Mouse (Mus musculus) heart, embryonic 11.5 days (tissue): ENCODE results near the gene Fhad1. TPM values are rescaled to one million over a fixed set of nuclear protein-coding genes. Genes with fewer than 3 reads are reported as not detected.
A peak's percentile ranks its signal among the peaks of the same experiment; 100 is the strongest.

Experiments used
- ATAC-seq: fragments of 200-750 bp; cut with Nextera tagmentation; replicated peaks from 2 replicates; pipeline ENCODE4 v1.8.0; 2017; ENCODE audit warnings: moderate library complexity; ENCODE audit not compliant: insufficient number of reproducible peaks, low FRiP score, low TSS enrichment
- H3K27ac ChIP-seq: fragments of 300-500 bp; sonication (generic); 2 replicates; pipeline ENCODE4 v1.5.1; 2014; ENCODE audit warnings: mild to moderate bottlenecking, low read depth, low read length
- H3K27me3 ChIP-seq: fragments of 300-500 bp; sonication (generic); 2 replicates; pipeline ENCODE4 v1.6.1; 2014; ENCODE audit warnings: mild to moderate bottlenecking, low read length, mixed read lengths; ENCODE audit not compliant: control insufficient read depth, insufficient read depth
- H3K36me3 ChIP-seq: fragments of 300-500 bp; sonication (generic); 2 replicates; pipeline ENCODE4 v1.6.1; 2014; ENCODE audit warnings: mild to moderate bottlenecking, low read length, moderate library complexity, mixed read lengths; ENCODE audit not compliant: control insufficient read depth, insufficient read depth
- H3K4me1 ChIP-seq: fragments of 300-500 bp; sonication (generic); 2 replicates; pipeline ENCODE4 v1.6.1; 2014; ENCODE audit warnings: low read length; ENCODE audit not compliant: control insufficient read depth, insufficient read depth
- H3K4me2 ChIP-seq: fragments of 300-500 bp; sonication (generic); 2 replicates; pipeline ENCODE4 v1.6.1; 2014; ENCODE audit warnings: mild to moderate bottlenecking, moderate library complexity
- H3K4me3 ChIP-seq: fragments of 300-500 bp; sonication (generic); 2 replicates; pipeline ENCODE4 v1.5.1; 2014; ENCODE audit warnings: low read depth, low read length
- H3K9ac ChIP-seq: fragments of 300-500 bp; sonication (generic); 2 replicates; pipeline ENCODE4 v1.6.1; 2014; ENCODE audit warnings: mild to moderate bottlenecking, low read depth, low read length, moderate library complexity
- H3K9me3 ChIP-seq: fragments of 300-500 bp; sonication (generic); replicated peaks from 2 replicates; pipeline ENCODE4 v1.6.1; 2016; ENCODE audit warnings: low read length; ENCODE audit not compliant: control insufficient read depth
- WGBS: fragments of 180-500 bp; shearing (Covaris S2); extraction: QIAGEN DNeasy Blood & Tissue Kit; methylation state at CpG from one replicate; pipeline ENCODE4 v1.1.7; 2014; ENCODE audit not compliant: insufficient replicate concordance; 5-methylcytosine and 5-hydroxymethylcytosine counted together
- polyA plus RNA-seq: library from polyadenylated mRNA; unstranded; fragments of >200 nt; fragmentation: Nextera tagmentation; extraction: Ambion mirVana; gene quantifications from 2 replicates; pipeline ENCODE4 v1.2.1, GENCODE M21; 2014

Gene Fhad1
- polyA plus RNA-seq, 1 experiment from 2014 or later, result 3.8 TPM

DNA sequence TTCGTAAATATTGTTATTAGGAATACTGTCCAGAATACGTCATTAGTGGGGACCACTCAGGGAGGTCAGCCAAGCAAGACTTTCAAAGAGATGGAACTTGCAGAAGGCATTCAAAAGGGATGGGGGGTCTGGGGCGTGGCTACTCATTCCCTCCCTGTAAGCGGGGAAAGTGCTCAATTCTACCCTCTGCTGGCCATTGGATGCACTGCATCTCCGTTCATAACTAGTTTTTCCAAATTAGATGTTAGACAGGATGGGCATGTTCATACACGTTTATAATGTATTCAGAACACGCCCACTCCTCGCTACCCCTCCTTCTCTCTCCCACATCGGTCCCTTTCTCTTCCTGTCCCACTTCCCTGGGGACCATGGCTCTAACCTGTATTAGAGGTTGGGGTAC, 56.7 kb downstream of the Fhad1 start:
- H3K27me3 ChIP-seq, result no peaks in the 10 kb centered on the region
- 0 out of 2 replicates have a peak, but pooled peaks cover 6% of the 10 kb centered on the region for H3K9me3 ChIP-seq
- ATAC-seq, result no peak; the same call in 1 of the 2 replicates
- H3K4me2 ChIP-seq, result no peak overlapping the region; the same call in 1 of the 2 replicates
- no peaks in the 10 kb centered on the region for H3K36me3 ChIP-seq
- H3K4me1 ChIP-seq, result peaks cover 19% of the 10 kb centered on the region
- WGBS, result 10% methylated on average over 9 of the region's 9 CpGs
- H3K9ac ChIP-seq, result no peak overlapping the region; the same call in 1 of the 2 replicates
- H3K4me3 ChIP-seq, result no peak overlapping the region
- no peak overlapping the region for H3K27ac ChIP-seq

DNA sequence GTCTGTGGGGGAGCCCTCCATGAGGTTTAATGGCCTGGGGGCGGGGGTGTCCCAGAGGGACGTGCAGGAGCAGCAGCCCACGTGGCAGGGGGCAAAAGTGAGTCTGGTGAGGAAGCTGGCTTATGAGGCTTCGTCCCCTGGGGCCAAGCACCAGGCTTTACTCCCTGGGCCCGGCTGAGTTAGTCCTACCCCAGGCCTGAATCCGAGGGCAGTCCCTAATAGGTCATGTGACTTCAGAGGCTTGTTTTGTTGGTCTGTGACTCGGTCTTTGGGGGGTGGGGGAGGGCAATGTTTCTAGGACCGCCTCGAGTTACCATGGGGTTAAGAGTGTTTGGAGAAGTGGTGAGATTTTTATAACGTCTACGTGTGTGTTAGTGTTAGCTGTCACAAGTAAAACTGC, 57.1 kb downstream of the Fhad1 start:
- ATAC-seq, result no peak
- Histone ChIP-seq H3K9ac (no peak overlapping the region), H3K36me3 (no peaks in the 10 kb centered on the region), H3K27ac (no peak overlapping the region), H3K27me3 (no peaks in the 10 kb centered on the region), H3K4me2 (no peak overlapping the region; the same call in 1 of the 2 replicates), H3K9me3 (0 out of 2 replicates have a peak, but pooled peaks cover 6% of the 10 kb centered on the region), H3K4me3 (no peak overlapping the region), H3K4me1 (peaks cover 19% of the 10 kb centered on the region)
- WGBS, result 38% methylated on average over 11 of the region's 11 CpGs

DNA sequence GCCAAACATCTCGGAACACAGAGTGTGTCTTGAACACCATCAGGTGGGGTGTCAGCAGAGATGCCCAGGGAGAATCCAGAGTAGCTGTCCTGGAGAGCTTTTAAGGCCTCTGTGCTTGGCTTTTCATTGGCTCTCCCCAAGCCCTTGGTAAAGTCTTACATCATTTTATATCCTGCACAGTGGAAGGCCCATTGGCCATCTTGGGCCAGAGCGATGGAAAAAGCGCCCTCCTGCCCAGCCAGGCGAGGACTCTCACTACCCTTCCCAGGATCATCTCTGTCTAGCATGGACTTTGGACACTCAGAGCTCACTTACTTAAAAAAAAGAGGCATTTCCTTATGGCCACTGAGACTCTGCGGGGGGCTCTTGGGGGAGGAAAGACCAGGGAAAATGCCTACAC, 58.0 kb downstream of the Fhad1 start:
- 90% methylated on average over 5 of the region's 5 CpGs for WGBS
- ATAC-seq, result no peak
- Histone ChIP-seq H3K4me2 (no peak overlapping the region), H3K36me3 (no peaks in the 10 kb centered on the region), H3K9me3 (0 out of 2 replicates have a peak, but pooled peaks cover 5% of the 10 kb centered on the region), H3K27ac (no peak overlapping the region), H3K4me1 (peaks cover 28% of the 10 kb centered on the region), H3K9ac (no peak overlapping the region), H3K27me3 (no peaks in the 10 kb centered on the region), H3K4me3 (no peak overlapping the region)

DNA sequence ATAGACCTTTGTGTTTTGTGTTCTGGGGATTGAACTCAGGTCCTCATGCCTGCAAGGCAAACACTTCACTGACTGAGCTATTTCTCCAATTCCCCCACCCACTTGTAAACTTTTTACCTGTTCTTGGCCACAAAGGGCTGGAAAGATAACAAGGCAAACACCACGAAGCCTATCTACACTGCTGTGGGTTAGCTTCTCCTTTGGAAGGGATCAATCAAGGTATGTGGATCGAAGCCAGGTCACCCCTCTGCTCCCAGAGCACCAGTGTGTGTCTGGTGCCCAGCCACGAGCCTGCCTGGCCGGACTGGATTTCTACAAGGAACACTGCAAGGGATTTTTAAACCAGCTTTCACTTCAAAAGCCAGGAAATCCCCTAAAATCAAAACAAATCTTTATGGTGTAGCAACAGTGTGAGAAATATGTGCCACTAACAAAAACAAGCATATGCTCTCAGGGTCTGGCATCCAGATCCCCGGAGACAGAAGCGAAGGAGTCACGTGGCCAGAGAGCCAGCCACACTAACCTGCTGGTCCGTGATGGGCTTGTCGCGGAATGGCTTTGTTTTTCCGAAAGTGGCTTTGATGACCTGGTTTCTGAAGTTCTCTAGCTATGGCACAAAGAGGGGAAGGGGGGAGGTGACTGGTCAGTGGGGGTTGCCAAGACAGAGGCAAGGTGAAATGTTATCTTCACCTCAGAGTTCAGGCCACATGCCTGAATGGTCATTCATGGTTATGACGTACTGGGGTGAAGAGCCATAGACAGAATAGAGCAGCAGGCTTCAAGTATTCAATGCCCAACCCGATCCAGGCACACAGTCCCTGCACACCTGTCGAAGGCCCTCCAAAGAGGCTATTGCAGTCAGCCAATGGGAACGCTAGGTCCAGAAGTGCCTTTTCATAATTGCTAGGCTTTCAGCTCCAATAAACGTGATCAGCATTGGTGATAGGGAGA, 59.8 kb downstream of the Fhad1 start:
- Histone ChIP-seq H3K27me3 (no peaks in the 10 kb centered on the region), H3K9ac (no peak overlapping the region), H3K27ac (no peak overlapping the region), H3K9me3 (no peaks in the 10 kb centered on the region), H3K4me1 (peaks cover 32% of the 10 kb centered on the region), H3K4me2 (no peak overlapping the region), H3K36me3 (no peaks in the 10 kb centered on the region), H3K4me3 (no peak overlapping the region)
- 67% methylated on average over 16 of the region's 16 CpGs for WGBS
- no peak for ATAC-seq

DNA sequence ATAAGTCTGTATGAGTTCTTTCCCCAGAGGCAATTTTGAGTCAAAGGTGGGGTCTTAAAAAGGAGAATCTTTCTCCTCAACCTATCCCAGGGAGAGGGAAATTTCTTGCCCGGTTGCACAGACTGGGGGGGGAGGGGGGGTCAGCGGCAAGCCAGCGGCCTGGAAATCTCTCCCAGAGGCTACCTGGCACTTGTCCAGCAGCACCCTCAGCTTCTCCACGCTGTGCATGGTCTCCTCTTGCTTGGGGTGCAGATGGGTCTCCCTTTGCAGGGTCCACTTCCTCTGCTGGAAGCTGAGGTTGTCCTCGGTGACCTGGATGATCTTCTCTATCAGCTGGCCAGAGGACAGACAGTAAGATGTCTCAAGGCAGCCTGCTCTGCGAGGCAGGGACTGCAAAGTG, 61.0 kb downstream of the Fhad1 start:
- H3K4me2 ChIP-seq, result no peak overlapping the region

DNA sequence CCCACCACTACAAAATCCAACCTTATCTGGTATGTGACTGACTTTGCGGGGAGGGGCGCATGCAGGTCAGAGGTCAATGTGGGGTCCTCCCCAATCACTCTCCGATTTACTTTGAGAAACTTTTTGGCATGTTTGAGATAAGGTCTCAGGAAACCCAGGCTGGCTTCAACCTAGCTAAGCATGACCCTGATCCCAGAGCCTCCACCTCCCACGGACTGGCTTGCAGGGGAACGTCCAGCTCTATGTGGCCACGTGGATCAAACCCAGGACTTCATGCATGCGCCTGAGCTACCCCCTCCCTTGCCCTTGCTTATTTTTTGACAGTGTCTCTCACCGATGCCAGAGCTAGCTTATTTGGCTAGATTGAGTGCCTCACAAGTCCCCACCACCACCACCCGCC, 61.6 kb downstream of the Fhad1 start:
- Histone ChIP-seq H3K27ac (no peak overlapping the region), H3K4me2 (no peak overlapping the region), H3K4me3 (no peak overlapping the region), H3K4me1 (peaks cover 28% of the 10 kb centered on the region), H3K27me3 (no peaks in the 10 kb centered on the region), H3K36me3 (no peaks in the 10 kb centered on the region), H3K9me3 (no peaks in the 10 kb centered on the region), H3K9ac (no peak overlapping the region)
- no peak for ATAC-seq
- WGBS, result 32% methylated on average over 9 of the region's 9 CpGs

More for the DNA sequence above, 61.0 kb downstream of the Fhad1 start:
- no peak for ATAC-seq
- Histone ChIP-seq H3K36me3 (no peaks in the 10 kb centered on the region), H3K9me3 (no peaks in the 10 kb centered on the region), H3K4me1 (peaks cover 32% of the 10 kb centered on the region), H3K9ac (no peak overlapping the region), H3K4me3 (no peak overlapping the region), H3K27me3 (no peaks in the 10 kb centered on the region), H3K27ac (no peak overlapping the region)
- 47% methylated on average over 6 of the region's 6 CpGs for WGBS

DNA sequence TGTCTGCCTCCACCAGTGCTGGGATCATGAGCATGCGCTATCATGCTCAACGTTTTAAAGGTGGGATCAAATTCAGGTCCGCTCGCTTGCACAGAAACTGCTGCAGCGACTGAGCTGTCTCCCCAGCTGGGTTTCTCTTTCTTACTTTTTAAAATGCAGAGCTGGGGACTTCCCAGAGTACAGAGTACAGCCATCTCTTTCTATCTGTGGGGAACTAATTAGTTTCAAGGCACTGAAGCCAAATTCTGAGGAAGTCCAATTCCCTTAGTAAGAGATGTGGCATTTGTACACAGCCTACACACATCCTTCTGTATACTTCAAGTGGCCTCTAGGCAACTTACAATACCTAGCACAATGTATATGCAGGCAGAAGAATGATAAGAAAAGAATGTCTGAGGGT, 62.1 kb downstream of the Fhad1 start:
- WGBS, result 49% methylated on average over 5 of the region's 5 CpGs
- Histone ChIP-seq H3K4me2 (no peak overlapping the region), H3K27ac (peak overlapping the region; percentile 74), H3K4me3 (no peak overlapping the region), H3K9me3 (no peaks in the 10 kb centered on the region), H3K9ac (peak overlapping the region; percentile 44; the same call in 1 of the 2 replicates), H3K27me3 (no peaks in the 10 kb centered on the region), H3K36me3 (no peaks in the 10 kb centered on the region), H3K4me1 (peaks cover 28% of the 10 kb centered on the region)
- no peak for ATAC-seq

DNA sequence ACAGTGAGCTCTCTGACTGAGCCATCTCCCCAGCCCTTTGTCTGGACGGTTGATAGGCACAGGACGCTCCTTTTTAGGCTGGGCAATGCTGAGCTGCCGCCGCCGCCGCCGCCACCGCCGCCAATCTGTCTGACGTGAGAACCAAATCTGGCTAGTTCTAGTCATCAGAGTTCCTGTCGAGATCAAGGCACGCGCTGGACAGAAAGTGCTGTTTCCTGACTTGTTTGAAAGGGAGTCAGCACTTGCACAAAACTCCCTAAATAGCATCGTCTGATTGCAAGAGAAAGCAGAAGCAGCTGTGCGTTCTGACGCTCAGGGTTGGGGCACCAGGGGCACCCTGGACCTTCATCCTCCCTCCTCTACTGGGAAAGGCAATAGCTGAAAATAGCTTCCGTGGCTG, 62.8 kb downstream of the Fhad1 start:
- H3K27me3 ChIP-seq, result no peaks in the 10 kb centered on the region
- no peaks in the 10 kb centered on the region for H3K9me3 ChIP-seq
- ATAC-seq, result no peak
- H3K4me2 ChIP-seq, result peak overlapping the region; percentile 29; the same call in 1 of the 2 replicates
- H3K27ac ChIP-seq, result peak overlapping the region; percentile 74
- peaks cover 28% of the 10 kb centered on the region for H3K4me1 ChIP-seq
- H3K36me3 ChIP-seq, result no peaks in the 10 kb centered on the region
- whole genome bisulfite sequencing, result 17% methylated on average over 17 of the region's 17 CpGs
- H3K4me3 ChIP-seq, result no peak overlapping the region
- peak overlapping the region; percentile 44 for H3K9ac ChIP-seq
